Mouse (Mus musculus): ENCODE data around the gene Nav2. TPM values are rescaled to one million over a fixed set of nuclear protein-coding genes. Genes with fewer than 3 reads are reported as not detected.

The Nav2 gene
- total and polyA plus RNA-seq, 3 experiments, result 1.0 TPM; not detected in 2

DNA sequence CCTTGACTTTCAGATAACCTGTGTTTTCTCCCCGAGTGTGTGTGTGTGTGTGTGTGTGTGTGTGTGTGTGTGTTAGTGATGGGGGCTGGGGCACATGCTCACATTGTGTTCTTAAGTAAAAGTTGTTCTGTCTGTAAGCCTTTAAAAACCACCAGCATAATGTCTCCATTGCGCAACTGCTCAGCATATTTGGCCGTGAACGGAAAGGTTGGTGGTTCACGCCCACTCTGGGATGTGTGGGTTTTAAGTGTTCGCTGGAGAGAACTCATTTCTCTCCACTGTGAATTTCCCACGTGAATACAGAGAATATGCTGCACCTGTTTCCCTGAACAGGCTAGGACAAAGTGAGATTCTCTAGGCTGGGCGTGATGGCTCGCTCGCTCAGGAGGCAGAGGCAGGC lies 542.7 kb downstream of the Nav2 start:
- DNase-seq (ENCODE audit: low spot score), result no peak
- Histone ChIP-seq H3K4me1 (ENCODE audit: insufficient read depth, low read depth, low read length) (no peaks in the 10 kb centered on the region), H3K27me3 (ENCODE audit: insufficient read depth, low read length) (no peaks in the 10 kb centered on the region), H3K36me3 (replicated peaks) (no peaks in the 10 kb centered on the region), H3K9me3 (replicated peaks) (peaks cover 69% of the 10 kb centered on the region), H3K4me3 (ENCODE audit: low read depth, low read length) (no peak overlapping the region)
- TF ChIP-seq GATA1 (IDR thresholded peaks at IDR 0.05; ENCODE audit: borderline replicate concordance, low read length) (no peak), GATA2 (IDR thresholded peaks at IDR 0.05; ENCODE audit: borderline replicate concordance, low read depth, low read length) (no peak), CTCF (IDR thresholded peaks at IDR 0.05; ENCODE audit: low read depth, low read length) (no peak), TAL1 (conservative IDR thresholded peaks at IDR 0.05; ENCODE audit: low read depth, low read length) (no peak), POLR2AphosphoS5 (IDR thresholded peaks at IDR 0.05; ENCODE audit: insufficient replicate concordance, low read depth, low read length) (no peak)
- no peak for ATAC-seq (ENCODE audit: extremely low read depth, insufficient number of reproducible peaks, low FRiP score, poor library complexity, severe bottlenecking)

GRCm38 (mm10) chr7:49452274-49452673 lies 543.8 kb downstream of the Nav2 start:
- H3K4me1 ChIP-seq (ENCODE audit: insufficient read depth, low read depth, low read length), result no peaks in the 10 kb centered on the region
- TF ChIP-seq TAL1 (conservative IDR thresholded peaks at IDR 0.05; ENCODE audit: low read depth, low read length), result no peak
- TF ChIP-seq GATA1 (IDR thresholded peaks at IDR 0.05; ENCODE audit: borderline replicate concordance, low read length), result no peak
- no peak for TF ChIP-seq CTCF (IDR thresholded peaks at IDR 0.05; ENCODE audit: low read depth, low read length)
- no peak for TF ChIP-seq POLR2AphosphoS5 (IDR thresholded peaks at IDR 0.05; ENCODE audit: insufficient replicate concordance, low read depth, low read length)
- TF ChIP-seq GATA2 (IDR thresholded peaks at IDR 0.05; ENCODE audit: borderline replicate concordance, low read depth, low read length), result no peak
- H3K4me3 ChIP-seq (ENCODE audit: low read depth, low read length), result no peak overlapping the region
- ATAC-seq (ENCODE audit: extremely low read depth, insufficient number of reproducible peaks, low FRiP score, poor library complexity, severe bottlenecking), result no peak
- H3K36me3 ChIP-seq (replicated peaks), result no peaks in the 10 kb centered on the region
- H3K27me3 ChIP-seq (ENCODE audit: insufficient read depth, low read length), result no peaks in the 10 kb centered on the region
- peaks cover 60% of the 10 kb centered on the region for H3K9me3 ChIP-seq (replicated peaks)
- no peak for DNase-seq (ENCODE audit: low spot score)

- H3K27me3 ChIP-seq (ENCODE audit: insufficient read depth, low read length), result no peaks in the 10 kb centered on the region
- no peaks in the 10 kb centered on the region for H3K4me1 ChIP-seq (ENCODE audit: insufficient read depth, low read depth, low read length)
- ATAC-seq (ENCODE audit: extremely low read depth, insufficient number of reproducible peaks, low FRiP score, poor library complexity, severe bottlenecking) (no peak), DNase-seq (ENCODE audit: low spot score) (no peak)
- TF ChIP-seq GATA2 (IDR thresholded peaks at IDR 0.05; ENCODE audit: borderline replicate concordance, low read depth, low read length), result no peak
- TF ChIP-seq TAL1 (conservative IDR thresholded peaks at IDR 0.05; ENCODE audit: low read depth, low read length), result no peak
- TF ChIP-seq POLR2AphosphoS5 (IDR thresholded peaks at IDR 0.05; ENCODE audit: insufficient replicate concordance, low read depth, low read length), result no peak
- no peak for TF ChIP-seq CTCF (IDR thresholded peaks at IDR 0.05; ENCODE audit: low read depth, low read length)
- TF ChIP-seq GATA1 (IDR thresholded peaks at IDR 0.05; ENCODE audit: borderline replicate concordance, low read length), result no peak
- H3K9me3 ChIP-seq (replicated peaks), result peaks cover 44% of the 10 kb centered on the region
- no peaks in the 10 kb centered on the region for H3K36me3 ChIP-seq (replicated peaks)
- H3K4me3 ChIP-seq (ENCODE audit: low read depth, low read length), result no peak overlapping the region
Observed at GRCm38 (mm10) chr7:49454601-49455000, 546.1 kb downstream of the Nav2 start.

- ATAC-seq (ENCODE audit: extremely low read depth, insufficient number of reproducible peaks, low FRiP score, poor library complexity, severe bottlenecking), result no peak
Observed at GRCm38 (mm10) chr7:49456148-49456547, 547.6 kb downstream of the Nav2 start.

DNA sequence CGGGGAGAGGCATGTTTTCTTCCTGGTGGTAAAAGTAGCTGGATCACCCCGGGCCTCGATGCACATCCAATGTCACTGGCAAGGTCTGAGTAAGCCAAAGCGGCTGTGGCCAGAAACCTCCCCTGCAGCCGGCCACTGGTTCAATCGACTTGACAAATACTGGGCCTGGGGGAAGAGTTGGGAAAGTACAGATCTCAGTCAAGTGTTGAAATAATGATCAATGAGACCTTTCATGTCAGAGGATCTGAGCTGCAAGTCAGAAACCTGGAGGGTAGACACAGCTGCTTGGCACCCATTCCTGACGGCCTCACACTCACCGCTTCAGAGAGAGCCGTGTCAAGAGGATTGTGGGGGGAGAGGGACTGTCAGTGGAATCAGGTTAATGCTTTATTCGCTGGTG lies 548.9 kb downstream of the Nav2 start:
- DNase-seq (ENCODE audit: low spot score), result no peak
- peaks cover 23% of the 10 kb centered on the region for H3K9me3 ChIP-seq (replicated peaks)
- TF ChIP-seq TAL1 (conservative IDR thresholded peaks at IDR 0.05; ENCODE audit: low read depth, low read length) (no peak), GATA1 (IDR thresholded peaks at IDR 0.05; ENCODE audit: borderline replicate concordance, low read length) (no peak), CTCF (IDR thresholded peaks at IDR 0.05; ENCODE audit: low read depth, low read length) (no peak), GATA2 (IDR thresholded peaks at IDR 0.05; ENCODE audit: borderline replicate concordance, low read depth, low read length) (no peak), POLR2AphosphoS5 (IDR thresholded peaks at IDR 0.05; ENCODE audit: insufficient replicate concordance, low read depth, low read length) (no peak)
- no peaks in the 10 kb centered on the region for H3K4me1 ChIP-seq (ENCODE audit: insufficient read depth, low read depth, low read length)
- H3K27me3 ChIP-seq (ENCODE audit: insufficient read depth, low read length), result no peaks in the 10 kb centered on the region
- no peak overlapping the region for H3K4me3 ChIP-seq (ENCODE audit: low read depth, low read length)
- H3K36me3 ChIP-seq (replicated peaks), result no peaks in the 10 kb centered on the region
- no peak for ATAC-seq (ENCODE audit: extremely low read depth, insufficient number of reproducible peaks, low FRiP score, poor library complexity, severe bottlenecking)

More at GRCm38 (mm10) chr7:49456148-49456547, 547.6 kb downstream of the Nav2 start:
- no peak for TF ChIP-seq GATA1 (IDR thresholded peaks at IDR 0.05; ENCODE audit: borderline replicate concordance, low read length)
- no peak for TF ChIP-seq GATA2 (IDR thresholded peaks at IDR 0.05; ENCODE audit: borderline replicate concordance, low read depth, low read length)
- no peak for TF ChIP-seq TAL1 (conservative IDR thresholded peaks at IDR 0.05; ENCODE audit: low read depth, low read length)
- TF ChIP-seq POLR2AphosphoS5 (IDR thresholded peaks at IDR 0.05; ENCODE audit: insufficient replicate concordance, low read depth, low read length), result no peak
- TF ChIP-seq CTCF (IDR thresholded peaks at IDR 0.05; ENCODE audit: low read depth, low read length), result no peak
- DNase-seq (ENCODE audit: low spot score), result no peak
- no peaks in the 10 kb centered on the region for H3K36me3 ChIP-seq (replicated peaks)
- H3K27me3 ChIP-seq (ENCODE audit: insufficient read depth, low read length), result no peaks in the 10 kb centered on the region
- H3K9me3 ChIP-seq (replicated peaks), result peaks cover 31% of the 10 kb centered on the region
- H3K4me1 ChIP-seq (ENCODE audit: insufficient read depth, low read depth, low read length), result no peaks in the 10 kb centered on the region
- no peak overlapping the region for H3K4me3 ChIP-seq (ENCODE audit: low read depth, low read length)

DNA sequence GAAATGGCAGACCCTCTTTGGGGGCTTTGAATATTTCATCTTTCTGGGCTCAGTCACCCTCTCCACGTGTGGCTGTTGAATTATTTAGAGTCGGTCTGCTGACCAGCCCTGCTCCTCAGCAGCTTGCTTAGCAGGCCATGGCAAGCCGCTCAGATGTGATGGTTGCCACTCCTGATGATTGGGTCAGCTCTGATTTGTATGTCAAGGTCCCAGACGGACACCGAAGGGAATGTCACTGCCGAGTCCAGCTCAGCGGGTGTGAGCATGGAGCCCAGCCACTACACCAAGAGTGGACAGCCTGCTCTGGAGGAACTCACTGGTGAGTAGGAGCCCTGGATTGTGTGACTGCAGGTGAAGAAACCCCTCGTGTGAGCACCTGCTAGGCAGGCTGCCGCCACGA lies 549.4 kb downstream of the Nav2 start:
- TF ChIP-seq CTCF (IDR thresholded peaks at IDR 0.05; ENCODE audit: low read depth, low read length), result no peak
- TF ChIP-seq GATA1 (IDR thresholded peaks at IDR 0.05; ENCODE audit: borderline replicate concordance, low read length), result no peak
- no peak for TF ChIP-seq POLR2AphosphoS5 (IDR thresholded peaks at IDR 0.05; ENCODE audit: insufficient replicate concordance, low read depth, low read length)
- Histone ChIP-seq H3K36me3 (replicated peaks) (no peaks in the 10 kb centered on the region), H3K27me3 (ENCODE audit: insufficient read depth, low read length) (no peaks in the 10 kb centered on the region), H3K4me1 (ENCODE audit: insufficient read depth, low read depth, low read length) (no peaks in the 10 kb centered on the region), H3K4me3 (ENCODE audit: low read depth, low read length) (no peak overlapping the region), H3K9me3 (replicated peaks) (peaks cover 19% of the 10 kb centered on the region)
- ATAC-seq (ENCODE audit: extremely low read depth, insufficient number of reproducible peaks, low FRiP score, poor library complexity, severe bottlenecking) (no peak), DNase-seq (ENCODE audit: low spot score) (no peak)
